Mouse (Mus musculus): ENCODE data around the gene Pygb.

Gene Pygb

GRCm38 (mm10) chr2:150841109-150841508 is 54.6 kb downstream of the Pygb start:
- DNase-seq (ENCODE audit: low read depth) = no peak

- DNase-seq (ENCODE audit: low read depth) = no peak
These were observed 55.5 kb downstream of the Pygb start for GRCm38 (mm10) chr2:150842049-150842461.

- no peak for DNase-seq (ENCODE audit: low read depth)
These were observed 58.3 kb downstream of the Pygb start for GRCm38 (mm10) chr2:150844798-150845197.

GRCm38 (mm10) chr2:150847436-150847995 is 61.0 kb downstream of the Pygb start:
- no peak for DNase-seq (ENCODE audit: low read depth)

GRCm38 (mm10) chr2:150851251-150851650 is 64.7 kb downstream of the Pygb start:
- no peak for DNase-seq (ENCODE audit: low read depth)

GRCm38 (mm10) chr2:150855186-150855585 is 68.7 kb downstream of the Pygb start:
- no peak for DNase-seq (ENCODE audit: low read depth)

- no peak for DNase-seq (ENCODE audit: low read depth)
These were observed 72.4 kb downstream of the Pygb start for GRCm38 (mm10) chr2:150858724-150859487.

GRCm38 (mm10) chr2:150859709-150860470 is 73.4 kb downstream of the Pygb start:
- DNase-seq (ENCODE audit: low read depth) = no peak

GRCm38 (mm10) chr2:150861128-150861527 is 74.6 kb downstream of the Pygb start:
- no peak for DNase-seq (ENCODE audit: low read depth)

- no peak for DNase-seq (ENCODE audit: low read depth)
These were observed 80.5 kb downstream of the Pygb start for GRCm38 (mm10) chr2:150867021-150867420.

GRCm38 (mm10) chr2:150869446-150869845 is 82.9 kb downstream of the Pygb start:
- no peak for DNase-seq (ENCODE audit: low read depth)

- no peak for DNase-seq (ENCODE audit: low read depth)
These were observed 88.0 kb downstream of the Pygb start for GRCm38 (mm10) chr2:150874508-150874907.

- DNase-seq (ENCODE audit: low read depth) = no peak
These were observed 88.7 kb downstream of the Pygb start for GRCm38 (mm10) chr2:150875226-150875625.

- DNase-seq (ENCODE audit: low read depth) = no peak
These were observed 91.0 kb downstream of the Pygb start for GRCm38 (mm10) chr2:150877561-150877960.
